Comparison of ENCODE assay signal across 1 mouse cellular context in the genomic region with DNA sequence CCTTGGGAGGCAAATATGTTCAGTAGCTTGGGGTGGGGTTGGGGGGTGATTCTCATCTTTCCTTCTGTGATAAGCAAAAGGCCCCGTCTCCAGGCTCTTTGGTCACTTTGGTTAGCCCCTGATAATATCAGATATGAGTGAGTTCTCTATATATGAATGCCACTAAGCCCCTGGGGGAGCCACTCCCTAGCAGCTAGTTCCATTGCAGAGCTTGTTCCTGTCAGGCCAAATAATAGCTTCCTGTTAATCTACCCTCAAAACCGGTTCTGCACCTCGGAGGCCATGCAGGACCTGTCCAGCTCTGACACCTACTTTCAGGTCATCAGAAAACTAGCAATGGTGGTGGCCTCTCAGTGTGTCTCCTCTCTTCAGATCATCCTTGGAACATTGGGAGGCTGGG.
TF ChIP-seq lines count a peak whose summit lies in the region.

No protein-coding gene starts in this region.

TF ChIP-seq in MEL, 35 proteins besides CTCF, POLR2A, EP300 and RAD21:
- no peak for TF ChIP-seq SIN3A (IDR thresholded peaks at IDR 0.05; ENCODE audit: low read length)
- no peak for TF ChIP-seq USF1 (IDR thresholded peaks at IDR 0.05; ENCODE audit: low read depth, low read length)
- 0 out of 2 replicates have a peak, but pooled peaks have one; percentile 5 for TF ChIP-seq HCFC1 (IDR thresholded peaks at IDR 0.05; ENCODE audit: low read depth, low read length)
- TF ChIP-seq CHD1 (IDR thresholded peaks at IDR 0.05; ENCODE audit: low read depth, low read length): no peak
- TF ChIP-seq ETS1 (IDR thresholded peaks at IDR 0.05; ENCODE audit: low read depth, low read length): no peak
- TF ChIP-seq KAT2A (conservative IDR thresholded peaks at IDR 0.05; ENCODE audit: low read depth, low read length): no peak
- TF ChIP-seq MYB (IDR thresholded peaks at IDR 0.05; ENCODE audit: low read depth, low read length): no peak
- TF ChIP-seq MAFK (IDR thresholded peaks at IDR 0.05; ENCODE audit: borderline replicate concordance, low read depth, low read length): no peak
- no peak for TF ChIP-seq TCF12 (IDR thresholded peaks at IDR 0.05; ENCODE audit: low read depth, low read length)
- 0 out of 2 replicates have a peak, but pooled peaks have one; percentile 21 for TF ChIP-seq CHD2 (IDR thresholded peaks at IDR 0.05; ENCODE audit: low read length)
- no peak for TF ChIP-seq MEF2A (IDR thresholded peaks at IDR 0.05; ENCODE audit: extremely low read depth, insufficient replicate concordance, low read depth, low read length, poor library complexity, severe bottlenecking)
- no peak for TF ChIP-seq ZMIZ1 (IDR thresholded peaks at IDR 0.05; ENCODE audit: low read depth, low read length)
- no peak for TF ChIP-seq POLR2AphosphoS5 (IDR thresholded peaks at IDR 0.05; ENCODE audit: borderline replicate concordance, low read depth, low read length)
- TF ChIP-seq JUND (IDR thresholded peaks at IDR 0.05; ENCODE audit: low read depth, low read length): no peak
- no peak for TF ChIP-seq ZNF384 (IDR thresholded peaks at IDR 0.05; ENCODE audit: low read depth, low read length)
- no peak for TF ChIP-seq TAL1 (IDR thresholded peaks at IDR 0.05; ENCODE audit: low read length)
- TF ChIP-seq TBP (IDR thresholded peaks at IDR 0.05; ENCODE audit: low read depth, low read length): no peak
- TF ChIP-seq MXI1 (IDR thresholded peaks at IDR 0.05; ENCODE audit: low read depth, low read length): no peak
- TF ChIP-seq POLR2AphosphoS2 (IDR thresholded peaks at IDR 0.05; ENCODE audit: low read length): peak; percentile 5; the same call in 1 of the 2 replicates
- TF ChIP-seq MAX (IDR thresholded peaks at IDR 0.05; ENCODE audit: low read length): no peak
- TF ChIP-seq GABPA (IDR thresholded peaks at IDR 0.05; ENCODE audit: low read depth, low read length): no peak
- no peak for TF ChIP-seq NRF1 (IDR thresholded peaks at IDR 0.05; ENCODE audit: insufficient read depth, low read depth, low read length, poor library complexity, severe bottlenecking)
- 0 out of 2 replicates have a peak, but pooled peaks have one; percentile 33 for TF ChIP-seq ELF1 (IDR thresholded peaks at IDR 0.05; ENCODE audit: low read depth, low read length)
- TF ChIP-seq GATA1 (IDR thresholded peaks at IDR 0.05; ENCODE audit: low read depth, low read length): peak; percentile 47; the same call in 1 of the 2 replicates
- TF ChIP-seq UBTF (IDR thresholded peaks at IDR 0.05; ENCODE audit: borderline replicate concordance, insufficient read depth, low read depth, low read length): no peak
- no peak for TF ChIP-seq NELFE (IDR thresholded peaks at IDR 0.05; ENCODE audit: low read depth, low read length)
- no peak for TF ChIP-seq RCOR1 (IDR thresholded peaks at IDR 0.05; ENCODE audit: low read depth, low read length)
- TF ChIP-seq MAZ (IDR thresholded peaks at IDR 0.05; ENCODE audit: low read depth, low read length): no peak
- no peak for TF ChIP-seq SMC3 (IDR thresholded peaks at IDR 0.05; ENCODE audit: low read depth, low read length)
